Mouse (Mus musculus) neural tube, embryonic 12.5 days (tissue): ENCODE results near the gene Nsf. TPM values are rescaled to one million over a fixed set of nuclear protein-coding genes. Genes with fewer than 3 reads are reported as not detected.

Source experiments
- ATAC-seq: fragments of 200-750 bp; cut with Nextera tagmentation; 2 replicates; pipeline ENCODE4 v1.8.0; 2017; ENCODE audit warnings: low read depth, mild to moderate bottlenecking, moderate TSS enrichment, moderate library complexity; ENCODE audit not compliant: low FRiP score
- H3K27ac ChIP-seq: fragments of 300-500 bp; sonication (generic); 2 replicates; pipeline ENCODE4 v1.5.1; 2016
- H3K27me3 ChIP-seq: fragments of 300-500 bp; sonication (generic); replicated peaks from 2 replicates; pipeline ENCODE4 v1.6.1; 2016; ENCODE audit warnings: mild to moderate bottlenecking
- H3K36me3 ChIP-seq: fragments of 300-500 bp; sonication (generic); 2 replicates; pipeline ENCODE4 v1.6.1; 2016; ENCODE audit warnings: mild to moderate bottlenecking
- H3K4me1 ChIP-seq: fragments of 300-500 bp; sonication (generic); 2 replicates; pipeline ENCODE4 v1.6.1; 2016
- H3K4me2 ChIP-seq: fragments of 300-500 bp; sonication (generic); replicated peaks from 2 replicates; pipeline ENCODE4 v1.6.1; 2016; ENCODE audit warnings: mild to moderate bottlenecking
- H3K4me3 ChIP-seq: fragments of 300-500 bp; sonication (generic); 2 replicates; pipeline ENCODE4 v1.5.1; 2016
- H3K9ac ChIP-seq: fragments of 300-500 bp; sonication (generic); 2 replicates; pipeline ENCODE4 v1.6.1; 2016; ENCODE audit warnings: mild to moderate bottlenecking
- H3K9me3 ChIP-seq: fragments of 300-500 bp; sonication (generic); 2 replicates; pipeline ENCODE4 v1.6.1; 2016; ENCODE audit warnings: mild to moderate bottlenecking
- WGBS: fragments of 180-500 bp; shearing (Covaris S2); methylation state at CpG from one replicate; pipeline ENCODE4 v1.1.7; 2016; 5-methylcytosine and 5-hydroxymethylcytosine counted together
- polyA plus RNA-seq: library from polyadenylated mRNA; unstranded; fragments of >200 nt; fragmentation: Nextera tagmentation; extraction: Ambion mirVana; gene quantifications from 2 replicates; pipeline ENCODE4 v1.2.1, GENCODE M21; 2016

The Nsf gene
- polyA plus RNA-seq, 1 experiment from 2014 or later: 89.7 TPM

DNA sequence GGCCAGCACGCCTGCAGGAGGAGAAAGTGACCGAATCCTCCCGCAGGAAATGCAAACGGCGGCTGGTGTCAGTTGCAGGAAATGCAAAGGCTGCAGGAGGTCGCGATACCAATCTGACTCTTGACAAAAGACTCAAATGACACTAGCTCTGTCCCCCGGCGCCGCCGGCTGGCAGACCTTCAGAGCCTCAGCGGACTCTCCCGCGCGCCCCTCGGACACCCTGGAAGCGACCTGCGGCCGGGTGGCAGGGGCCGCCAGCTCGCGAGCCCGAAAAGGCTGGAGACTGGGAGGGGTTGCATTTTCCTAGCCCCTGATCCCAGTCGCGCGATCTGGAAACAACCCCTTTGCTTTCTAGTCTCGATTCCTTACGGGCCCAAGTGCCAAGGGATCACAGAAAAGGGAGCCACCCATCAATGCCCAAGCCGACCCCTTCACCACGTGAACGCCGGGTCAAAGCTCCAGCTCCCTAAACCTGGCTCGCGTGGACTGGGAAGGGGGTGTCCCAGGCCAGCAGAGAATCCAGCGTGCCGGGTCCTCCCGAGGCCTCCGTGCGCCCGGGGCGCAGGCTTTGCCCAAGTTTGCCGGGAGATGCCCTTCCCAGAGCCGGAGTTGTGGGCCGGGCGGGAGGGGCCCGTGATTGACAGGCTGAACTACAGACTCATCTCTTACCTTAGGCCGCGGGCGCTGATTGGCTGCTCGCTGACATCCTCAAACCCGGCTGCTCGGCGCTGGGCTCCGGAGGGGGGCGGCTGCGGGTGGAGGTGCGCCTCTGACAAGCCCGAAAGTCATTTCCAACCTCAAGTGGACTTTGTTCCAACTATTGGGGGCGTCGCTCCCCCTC is 180.2 kb downstream of the Nsf start, which contains the start of gene Wnt3:
Gene Wnt3, plus strand, starts transcription at position 764 of the 841 bp plus-strand sequence.
- Histone ChIP-seq H3K4me1 (peaks cover 62% of the 10 kb centered on the region), H3K36me3 (no peaks in the 10 kb centered on the region), H3K27ac (no peak within 1 kb of the TSS), H3K4me3 (peak within 1 kb of the TSS; percentile 45), H3K9ac (peak within 1 kb of the TSS; percentile 30), H3K27me3 (peaks cover 85% of the 10 kb centered on the region), H3K4me2 (peak within 1 kb of the TSS; percentile 88), H3K9me3 (no peaks in the 10 kb centered on the region)
- 0% methylated on average over 60 of the region's 60 CpGs for WGBS
- peak; percentile 70 for ATAC-seq

DNA sequence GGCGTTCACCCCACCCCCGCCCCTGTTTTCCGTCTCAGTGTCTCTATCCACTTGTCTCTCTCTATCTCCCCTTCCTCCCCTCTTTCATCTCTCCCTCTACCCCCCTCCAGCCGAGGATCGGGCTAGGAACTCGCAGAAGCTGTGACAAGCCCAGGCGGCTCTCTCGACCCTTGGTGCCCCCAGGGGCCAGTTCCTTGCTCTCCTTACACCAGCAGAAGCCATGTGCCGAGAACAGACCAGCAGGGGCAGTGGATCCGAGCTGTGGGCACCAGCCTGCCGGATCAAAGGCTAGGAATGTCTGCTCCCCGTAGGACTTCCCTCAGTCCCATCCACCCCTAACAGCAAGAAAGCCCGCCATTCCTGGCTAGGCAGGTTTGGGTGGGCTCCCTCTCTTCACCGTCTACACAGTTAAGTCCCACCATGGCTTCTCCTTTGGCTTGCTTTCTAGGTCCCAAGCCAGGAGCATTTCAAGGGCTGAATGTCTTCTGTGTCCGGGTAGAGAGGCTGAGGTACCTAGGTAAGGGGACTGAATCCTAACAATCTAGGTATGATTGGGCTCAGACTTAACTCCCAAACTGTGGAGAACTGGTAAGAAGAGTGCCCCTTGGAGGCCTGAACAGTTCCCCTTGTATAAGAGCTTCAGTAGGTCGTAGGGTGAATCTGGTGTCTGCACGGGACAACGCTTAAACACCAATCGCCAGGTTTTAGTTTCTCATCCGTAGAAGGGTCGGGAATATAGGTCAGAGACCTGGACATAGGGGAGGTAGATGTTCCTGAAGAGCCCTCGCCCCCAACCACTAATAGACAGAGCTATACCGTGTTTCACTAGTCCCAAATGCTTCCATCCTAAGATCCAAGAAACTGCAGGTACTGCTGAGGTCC is 181.1 kb downstream of the Nsf start:
- peak overlapping the region; percentile 45 for H3K4me3 ChIP-seq
- peaks cover 60% of the 10 kb centered on the region for H3K4me1 ChIP-seq
- H3K9ac ChIP-seq: peak overlapping the region; percentile 33
- H3K36me3 ChIP-seq: no peaks in the 10 kb centered on the region
- peaks cover 85% of the 10 kb centered on the region for H3K27me3 ChIP-seq
- no peaks in the 10 kb centered on the region for H3K9me3 ChIP-seq
- 2% methylated on average over 23 of the region's 23 CpGs for WGBS
- no peak for ATAC-seq
- no peak overlapping the region for H3K27ac ChIP-seq
- H3K4me2 ChIP-seq: peak overlapping the region; percentile 88

Other genes with a start within 250 kb of the Nsf start
- 0.32 and 0.37 TPM in 2 replicates for gene Wnt9b, start 204.2 kb downstream of the Nsf start, polyA plus RNA-seq
- gene Wnt3, start 179.9 kb downstream of the Nsf start, polyA plus RNA-seq: 6.9 and 7.8 TPM in 2 replicates
- 138 TPM in 2 replicates for gene Arf2, start 12.7 kb upstream of the Nsf start, polyA plus RNA-seq
- gene Crhr1, start 178.8 kb upstream of the Nsf start, polyA plus RNA-seq: 2.3 and 2.4 TPM in 2 replicates
- gene Sppl2c, start 232.3 kb upstream of the Nsf start, polyA plus RNA-seq: not detected in 2 replicates